Mouse (Mus musculus) embryonic facial prominence, embryonic 15.5 days (tissue): Measurements from ENCODE around the gene Hinfp. TPM values are rescaled to one million over a fixed set of nuclear protein-coding genes. Genes with fewer than 3 reads are reported as not detected.

Experiments used
- ATAC-seq: fragments of 200-750 bp; cut with Nextera tagmentation; 2 replicates; pipeline ENCODE4 v1.8.0; 2017; ENCODE audit warnings: low read depth, moderate TSS enrichment; ENCODE audit not compliant: insufficient number of reproducible peaks, low FRiP score, low TSS enrichment
- H3K27ac ChIP-seq: fragments of 300-500 bp; sonication (generic); replicated peaks from 2 replicates; pipeline ENCODE4 v1.5.1; 2015; ENCODE audit warnings: mild to moderate bottlenecking, inconsistent platforms
- H3K27me3 ChIP-seq: fragments of 300-500 bp; sonication (generic); 2 replicates; pipeline ENCODE4 v1.6.1; 2015; ENCODE audit warnings: inconsistent platforms
- H3K36me3 ChIP-seq: fragments of 300-500 bp; sonication (generic); 2 replicates; pipeline ENCODE4 v1.6.1; 2015; ENCODE audit warnings: mild to moderate bottlenecking, inconsistent platforms
- H3K4me1 ChIP-seq: fragments of 300-500 bp; sonication (generic); 2 replicates; pipeline ENCODE4 v1.6.1; 2015; ENCODE audit warnings: inconsistent platforms
- H3K4me2 ChIP-seq: fragments of 300-500 bp; sonication (generic); replicated peaks from 2 replicates; pipeline ENCODE4 v1.6.1; 2015; ENCODE audit warnings: mild to moderate bottlenecking, inconsistent platforms
- H3K4me3 ChIP-seq: fragments of 300-500 bp; sonication (generic); replicated peaks from 2 replicates; pipeline ENCODE4 v1.5.1; 2015; ENCODE audit warnings: mild to moderate bottlenecking, inconsistent platforms
- H3K9ac ChIP-seq: fragments of 300-500 bp; sonication (generic); 2 replicates; pipeline ENCODE4 v1.6.1; 2015; ENCODE audit warnings: inconsistent platforms
- H3K9me3 ChIP-seq: fragments of 300-500 bp; sonication (generic); replicated peaks from 2 replicates; pipeline ENCODE4 v1.6.1; 2016; ENCODE audit warnings: inconsistent platforms
- WGBS: fragments of 180-500 bp; shearing (Covaris S2); methylation state at CpG from one replicate; pipeline ENCODE4 v1.1.7; 2015; 5-methylcytosine and 5-hydroxymethylcytosine counted together
- polyA plus RNA-seq: library from polyadenylated mRNA; unstranded; fragments of >200 nt; fragmentation: Nextera tagmentation; extraction: Ambion mirVana; gene quantifications from 2 replicates; pipeline ENCODE4 v1.2.1, GENCODE M21; 2015

Hinfp gene
- polyA plus RNA-seq, 1 experiment from 2014 or later = 26.6 TPM

- H3K9ac ChIP-seq = peak overlapping the region; percentile 81
- H3K36me3 ChIP-seq = peaks cover 26% of the 10 kb centered on the region
- no peaks in the 10 kb centered on the region for H3K9me3 ChIP-seq
- peak overlapping the region; percentile 93 for H3K4me3 ChIP-seq
- H3K4me2 ChIP-seq = peak overlapping the region; percentile 94
- WGBS = 1% methylated on average over 37 of the region's 37 CpGs
- ATAC-seq = no peak
- peaks cover 30% of the 10 kb centered on the region for H3K4me1 ChIP-seq
- 0 out of 2 replicates have a peak overlapping the region, but pooled peaks have one; percentile 66 for H3K27ac ChIP-seq
- no peaks in the 10 kb centered on the region for H3K27me3 ChIP-seq
Observed at GRCm38 (mm10) chr9:44319105-44319886, 13.8 kb upstream of the Hinfp start.

- no peak for ATAC-seq
- 26% methylated on average over 3 of the region's 3 CpGs for WGBS
- no peaks in the 10 kb centered on the region for H3K27me3 ChIP-seq
Observed at GRCm38 (mm10) chr9:44318826-44319095, 13.3 kb upstream of the Hinfp start.

GRCm38 (mm10) chr9:44318076-44318825 lies 12.8 kb upstream of the Hinfp start:
- peak overlapping the region; percentile 93 for H3K4me3 ChIP-seq
- no peak for ATAC-seq
- no peaks in the 10 kb centered on the region for H3K27me3 ChIP-seq

More at GRCm38 (mm10) chr9:44318826-44319095, 13.3 kb upstream of the Hinfp start:
- no peak overlapping the region for H3K9ac ChIP-seq
- peak overlapping the region; percentile 94 for H3K4me2 ChIP-seq
- H3K4me3 ChIP-seq = peak overlapping the region; percentile 93
- no peaks in the 10 kb centered on the region for H3K9me3 ChIP-seq
- H3K4me1 ChIP-seq = peaks cover 30% of the 10 kb centered on the region
- H3K27ac ChIP-seq = no peak overlapping the region
- peaks cover 31% of the 10 kb centered on the region for H3K36me3 ChIP-seq

GRCm38 (mm10) chr9:44317452-44317851 lies 12.0 kb upstream of the Hinfp start:
- Histone ChIP-seq H3K9me3 (no peaks in the 10 kb centered on the region), H3K27me3 (no peaks in the 10 kb centered on the region), H3K4me2 (no peak overlapping the region), H3K27ac (no peak overlapping the region), H3K4me1 (peaks cover 30% of the 10 kb centered on the region), H3K9ac (no peak overlapping the region), H3K36me3 (peaks cover 43% of the 10 kb centered on the region), H3K4me3 (no peak overlapping the region)
- WGBS = 72% methylated on average over 4 of the region's 4 CpGs
- no peak for ATAC-seq

More at GRCm38 (mm10) chr9:44318076-44318825, 12.8 kb upstream of the Hinfp start:
- Histone ChIP-seq H3K9me3 (no peaks in the 10 kb centered on the region), H3K4me1 (peaks cover 30% of the 10 kb centered on the region), H3K4me2 (peak overlapping the region; percentile 94), H3K9ac (0 out of 2 replicates have a peak overlapping the region, but pooled peaks have one; percentile 10), H3K36me3 (peaks cover 36% of the 10 kb centered on the region), H3K27ac (no peak overlapping the region)
- 72% methylated on average over 5 of the region's 5 CpGs for WGBS

GRCm38 (mm10) chr9:44314910-44315309 lies 9.4 kb upstream of the Hinfp start:
- Histone ChIP-seq H3K9ac (no peak overlapping the region), H3K36me3 (peaks cover 49% of the 10 kb centered on the region), H3K4me2 (no peak overlapping the region), H3K27me3 (no peaks in the 10 kb centered on the region), H3K9me3 (no peaks in the 10 kb centered on the region), H3K4me3 (no peak overlapping the region), H3K4me1 (peaks cover 27% of the 10 kb centered on the region), H3K27ac (no peak overlapping the region)
- no peak for ATAC-seq
- 93% methylated on average over 18 of the region's 18 CpGs for WGBS

GRCm38 (mm10) chr9:44314257-44314547 lies 8.7 kb upstream of the Hinfp start:
- Histone ChIP-seq H3K4me1 (peaks cover 24% of the 10 kb centered on the region), H3K9me3 (no peaks in the 10 kb centered on the region), H3K36me3 (peaks cover 49% of the 10 kb centered on the region), H3K4me2 (no peak overlapping the region), H3K4me3 (no peak overlapping the region), H3K27me3 (no peaks in the 10 kb centered on the region), H3K27ac (no peak overlapping the region), H3K9ac (no peak overlapping the region)
- WGBS = 73% methylated on average over 4 of the region's 4 CpGs
- no peak for ATAC-seq

GRCm38 (mm10) chr9:44313476-44314256 lies 8.2 kb upstream of the Hinfp start:
- Histone ChIP-seq H3K27me3 (no peaks in the 10 kb centered on the region), H3K9ac (no peak overlapping the region), H3K4me1 (peaks cover 18% of the 10 kb centered on the region), H3K4me3 (no peak overlapping the region), H3K4me2 (no peak overlapping the region), H3K36me3 (peaks cover 49% of the 10 kb centered on the region), H3K9me3 (no peaks in the 10 kb centered on the region), H3K27ac (no peak overlapping the region)
- WGBS = 78% methylated on average over 19 of the region's 19 CpGs
- ATAC-seq = no peak

- 0 out of 2 replicates have a peak overlapping the region, but pooled peaks have one; percentile 17 for H3K27ac ChIP-seq
- ATAC-seq = no peak
Observed at GRCm38 (mm10) chr9:44311136-44312134, 6.0 kb upstream of the Hinfp start.

GRCm38 (mm10) chr9:44310750-44311135 lies 5.3 kb upstream of the Hinfp start:
- 0 out of 2 replicates have a peak overlapping the region, but pooled peaks have one; percentile 17 for H3K27ac ChIP-seq
- no peak overlapping the region for H3K9ac ChIP-seq
- no peak overlapping the region for H3K4me3 ChIP-seq
- no peaks in the 10 kb centered on the region for H3K27me3 ChIP-seq
- H3K36me3 ChIP-seq = peaks cover 37% of the 10 kb centered on the region
- no peaks in the 10 kb centered on the region for H3K9me3 ChIP-seq
- H3K4me1 ChIP-seq = peaks cover 5% of the 10 kb centered on the region; the same call in 1 of the 2 replicates
- 0 out of 2 replicates have a peak overlapping the region, but pooled peaks have one; percentile 2 for H3K4me2 ChIP-seq
- ATAC-seq = no peak
- 33% methylated on average over 10 of the region's 10 CpGs for WGBS

More at GRCm38 (mm10) chr9:44311136-44312134, 6.0 kb upstream of the Hinfp start:
- H3K9me3 ChIP-seq = no peaks in the 10 kb centered on the region
- WGBS = 19% methylated on average over 27 of the region's 27 CpGs
- peaks cover 43% of the 10 kb centered on the region for H3K36me3 ChIP-seq
- H3K27me3 ChIP-seq = no peaks in the 10 kb centered on the region
- no peak overlapping the region for H3K9ac ChIP-seq
- no peak overlapping the region for H3K4me3 ChIP-seq
- H3K4me2 ChIP-seq = 0 out of 2 replicates have a peak overlapping the region, but pooled peaks have one; percentile 2
- peaks cover 5% of the 10 kb centered on the region; the same call in 1 of the 2 replicates for H3K4me1 ChIP-seq

GRCm38 (mm10) chr9:44309756-44310155 lies 4.3 kb upstream of the Hinfp start:
- Histone ChIP-seq H3K9ac (no peak overlapping the region), H3K27me3 (no peaks in the 10 kb centered on the region), H3K4me3 (no peak overlapping the region), H3K4me1 (peaks cover 7% of the 10 kb centered on the region), H3K9me3 (no peaks in the 10 kb centered on the region), H3K36me3 (peaks cover 27% of the 10 kb centered on the region), H3K27ac (no peak overlapping the region), H3K4me2 (no peak overlapping the region)
- 54% methylated on average over 3 of the region's 3 CpGs for WGBS
- no peak for ATAC-seq
